Mouse (Mus musculus): ENCODE measurements around the gene B3galt1. TPM values are rescaled to one million over a fixed set of nuclear protein-coding genes. Genes with fewer than 3 reads are reported as not detected.

Gene B3galt1
- polyA plus RNA-seq, 1 experiment = 0.04 TPM

- H3K27ac ChIP-seq (ENCODE audit: insufficient read depth, low read depth, low read length) = no peak overlapping the region
- H3K4me1 ChIP-seq (ENCODE audit: control insufficient read depth, insufficient read depth, insufficient read length, low read length) = no peaks in the 10 kb centered on the region
- TF ChIP-seq POLR2A (IDR thresholded peaks at IDR 0.05; ENCODE audit: low read depth, low read length) (no peak), CTCF (IDR thresholded peaks at IDR 0.05; ENCODE audit: extremely low read depth, insufficient read length, insufficient replicate concordance, low read depth, low read length) (no peak)
- H3K27me3 ChIP-seq (ENCODE audit: control insufficient read depth, insufficient read depth, low read length) = no peaks in the 10 kb centered on the region
- WGBS = 72% methylated on average over 1 of the region's 1 CpGs
- H3K36me3 ChIP-seq (ENCODE audit: control insufficient read depth, insufficient read depth, low read length) = no peaks in the 10 kb centered on the region
- no peak overlapping the region for H3K4me3 ChIP-seq (ENCODE audit: low read depth, low read length)
Measured at GRCm38 (mm10) chr2:68003091-68003490, 437.4 kb downstream of the B3galt1 start.

- TF ChIP-seq CTCF (IDR thresholded peaks at IDR 0.05; ENCODE audit: extremely low read depth, insufficient read length, insufficient replicate concordance, low read depth, low read length) (no peak), POLR2A (IDR thresholded peaks at IDR 0.05; ENCODE audit: low read depth, low read length) (no peak)
- H3K27me3 ChIP-seq (ENCODE audit: control insufficient read depth, insufficient read depth, low read length) = no peaks in the 10 kb centered on the region
- 90% methylated on average over 9 of the region's 9 CpGs for WGBS
- H3K36me3 ChIP-seq (ENCODE audit: control insufficient read depth, insufficient read depth, low read length) = no peaks in the 10 kb centered on the region
- H3K4me3 ChIP-seq (ENCODE audit: low read depth, low read length) = no peak overlapping the region
- H3K4me1 ChIP-seq (ENCODE audit: control insufficient read depth, insufficient read depth, insufficient read length, low read length) = no peaks in the 10 kb centered on the region
- no peak overlapping the region for H3K27ac ChIP-seq (ENCODE audit: insufficient read depth, low read depth, low read length)
Measured at GRCm38 (mm10) chr2:68005210-68005609, 439.5 kb downstream of the B3galt1 start.

- H3K4me1 ChIP-seq (ENCODE audit: control insufficient read depth, insufficient read depth, insufficient read length, low read length) = no peaks in the 10 kb centered on the region
- WGBS = 79% methylated on average over 7 of the region's 7 CpGs
- H3K27me3 ChIP-seq (ENCODE audit: control insufficient read depth, insufficient read depth, low read length) = no peaks in the 10 kb centered on the region
- no peak overlapping the region for H3K4me3 ChIP-seq (ENCODE audit: low read depth, low read length)
- H3K27ac ChIP-seq (ENCODE audit: insufficient read depth, low read depth, low read length) = no peak overlapping the region
- TF ChIP-seq POLR2A (IDR thresholded peaks at IDR 0.05; ENCODE audit: low read depth, low read length) (no peak), CTCF (IDR thresholded peaks at IDR 0.05; ENCODE audit: extremely low read depth, insufficient read length, insufficient replicate concordance, low read depth, low read length) (no peak)
- no peaks in the 10 kb centered on the region for H3K36me3 ChIP-seq (ENCODE audit: control insufficient read depth, insufficient read depth, low read length)
Measured at GRCm38 (mm10) chr2:68005711-68006110, 440.0 kb downstream of the B3galt1 start.

- Histone ChIP-seq H3K27ac (ENCODE audit: insufficient read depth, low read depth, low read length) (no peak overlapping the region), H3K36me3 (ENCODE audit: control insufficient read depth, insufficient read depth, low read length) (no peaks in the 10 kb centered on the region), H3K4me1 (ENCODE audit: control insufficient read depth, insufficient read depth, insufficient read length, low read length) (no peaks in the 10 kb centered on the region), H3K27me3 (ENCODE audit: control insufficient read depth, insufficient read depth, low read length) (no peaks in the 10 kb centered on the region), H3K4me3 (ENCODE audit: low read depth, low read length) (no peak overlapping the region)
- no peak for TF ChIP-seq POLR2A (IDR thresholded peaks at IDR 0.05; ENCODE audit: low read depth, low read length)
- TF ChIP-seq CTCF (IDR thresholded peaks at IDR 0.05; ENCODE audit: extremely low read depth, insufficient read length, insufficient replicate concordance, low read depth, low read length) = no peak
- WGBS = 71% methylated on average over 4 of the region's 4 CpGs
Measured at GRCm38 (mm10) chr2:68011336-68011735, 445.7 kb downstream of the B3galt1 start.

DNA sequence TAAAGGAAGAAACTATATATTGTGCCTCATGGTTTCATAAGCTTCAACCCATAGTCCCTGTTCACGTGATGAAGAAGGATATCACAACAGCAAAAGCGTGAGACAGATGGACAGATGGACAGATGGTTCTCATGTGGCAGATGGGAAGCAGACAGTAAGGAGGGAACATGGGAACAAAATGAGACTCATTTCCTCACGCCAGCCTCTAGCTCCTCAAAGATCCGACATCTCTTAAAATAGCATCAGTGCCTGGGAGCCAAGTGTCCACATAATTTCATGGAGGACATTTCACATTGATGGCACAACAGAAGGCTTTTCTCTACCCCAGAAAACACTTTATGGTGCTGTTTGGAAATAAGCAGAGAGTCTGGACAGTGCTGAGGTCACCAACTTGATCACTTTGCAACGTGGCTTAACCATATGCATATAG, 454.6 kb downstream of the B3galt1 start:
- Histone ChIP-seq H3K27me3 (ENCODE audit: control insufficient read depth, insufficient read depth, low read length) (no peaks in the 10 kb centered on the region), H3K4me3 (ENCODE audit: low read depth, low read length) (no peak overlapping the region), H3K27ac (ENCODE audit: insufficient read depth, low read depth, low read length) (no peak overlapping the region), H3K36me3 (ENCODE audit: control insufficient read depth, insufficient read depth, low read length) (no peaks in the 10 kb centered on the region), H3K4me1 (ENCODE audit: control insufficient read depth, insufficient read depth, insufficient read length, low read length) (no peaks in the 10 kb centered on the region)
- TF ChIP-seq POLR2A (IDR thresholded peaks at IDR 0.05; ENCODE audit: low read depth, low read length) (no peak), CTCF (IDR thresholded peaks at IDR 0.05; ENCODE audit: extremely low read depth, insufficient read length, insufficient replicate concordance, low read depth, low read length) (no peak)
- 84% methylated on average over 5 of the region's 5 CpGs for WGBS

GRCm38 (mm10) chr2:68021541-68022152, 456.0 kb downstream of the B3galt1 start:
- no peaks in the 10 kb centered on the region for H3K27me3 ChIP-seq (ENCODE audit: control insufficient read depth, insufficient read depth, low read length)
- H3K4me1 ChIP-seq (ENCODE audit: control insufficient read depth, insufficient read depth, insufficient read length, low read length) = no peaks in the 10 kb centered on the region
- no peak for TF ChIP-seq POLR2A (IDR thresholded peaks at IDR 0.05; ENCODE audit: low read depth, low read length)
- TF ChIP-seq CTCF (IDR thresholded peaks at IDR 0.05; ENCODE audit: extremely low read depth, insufficient read length, insufficient replicate concordance, low read depth, low read length) = no peak
- H3K36me3 ChIP-seq (ENCODE audit: control insufficient read depth, insufficient read depth, low read length) = no peaks in the 10 kb centered on the region
- no peak overlapping the region for H3K27ac ChIP-seq (ENCODE audit: insufficient read depth, low read depth, low read length)
- 77% methylated on average over 6 of the region's 6 CpGs for WGBS
- no peak overlapping the region for H3K4me3 ChIP-seq (ENCODE audit: low read depth, low read length)

DNA sequence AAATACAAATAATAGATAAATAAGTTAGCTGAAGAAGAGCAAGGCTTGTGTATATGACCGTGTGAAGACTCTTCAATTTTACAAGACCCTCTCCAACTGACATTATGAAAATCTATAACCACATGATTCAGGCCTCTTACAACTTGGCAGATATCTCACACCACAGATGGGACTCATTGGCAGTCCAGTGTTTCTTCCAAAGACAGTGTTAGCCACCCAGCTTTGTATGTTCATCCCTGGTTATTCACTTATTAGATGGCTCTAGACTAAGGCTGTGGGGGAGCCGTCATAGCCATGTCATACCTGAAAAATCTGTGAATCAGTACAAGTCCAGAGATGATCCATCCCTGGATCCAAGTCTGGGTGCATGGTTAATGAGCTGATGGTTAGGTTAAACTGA, 463.1 kb downstream of the B3galt1 start:
- H3K27me3 ChIP-seq (ENCODE audit: control insufficient read depth, insufficient read depth, low read length) = no peaks in the 10 kb centered on the region
- no peaks in the 10 kb centered on the region for H3K36me3 ChIP-seq (ENCODE audit: control insufficient read depth, insufficient read depth, low read length)
- H3K4me3 ChIP-seq (ENCODE audit: low read depth, low read length) = no peak overlapping the region
- TF ChIP-seq POLR2A (IDR thresholded peaks at IDR 0.05; ENCODE audit: low read depth, low read length) (no peak), CTCF (IDR thresholded peaks at IDR 0.05; ENCODE audit: extremely low read depth, insufficient read length, insufficient replicate concordance, low read depth, low read length) (no peak)
- 86% methylated on average over 2 of the region's 2 CpGs for WGBS
- H3K27ac ChIP-seq (ENCODE audit: insufficient read depth, low read depth, low read length) = no peak overlapping the region
- H3K4me1 ChIP-seq (ENCODE audit: control insufficient read depth, insufficient read depth, insufficient read length, low read length) = no peaks in the 10 kb centered on the region
